Mouse (Mus musculus): ENCODE results near the gene 1190005I06Rik. TPM values are rescaled to one million over a fixed set of nuclear protein-coding genes. Genes with fewer than 3 reads are reported as not detected.

The 1190005I06Rik gene
- total and polyA plus RNA-seq, 2 experiments = 11.9 to 12.0 TPM

DNA sequence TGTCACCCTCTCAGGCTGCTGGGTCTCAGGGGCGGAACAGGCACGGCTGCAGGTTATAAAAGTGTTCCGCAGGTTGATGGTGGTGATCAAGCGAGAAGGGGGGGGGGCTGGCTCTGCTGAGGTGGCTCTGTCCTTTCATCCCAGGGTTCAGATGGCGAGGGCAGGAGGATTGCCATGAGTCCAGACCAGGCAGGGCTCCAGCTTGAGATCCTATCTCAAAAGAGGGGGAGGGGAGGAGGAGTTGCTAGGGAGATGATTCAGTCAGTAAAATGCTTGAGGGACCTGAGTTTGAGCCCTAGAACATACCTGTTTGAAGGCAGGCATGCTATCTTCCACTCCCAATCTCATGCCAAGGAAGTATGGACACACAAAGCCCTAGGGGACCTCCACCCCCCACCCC, 86.9 kb downstream of the 1190005I06Rik start:
- H3K36me3 ChIP-seq (ENCODE audit: control insufficient read depth, insufficient read depth, low read length) = no peaks in the 10 kb centered on the region
- 93% methylated on average over 5 of the region's 5 CpGs for WGBS

GRCm38 (mm10) chr8:120559654-120560053, 87.8 kb downstream of the 1190005I06Rik start:
- DNase-seq (ENCODE audit: extremely low read depth, low read depth, low spot score) = peak; percentile 67
- no peak overlapping the region for H3K9ac ChIP-seq (ENCODE audit: low read depth, low read length)
- no peak for TF ChIP-seq POLR2A (IDR thresholded peaks at IDR 0.05; ENCODE audit: extremely low read depth, insufficient read depth, low read length)
- TF ChIP-seq CTCF (IDR thresholded peaks at IDR 0.05; ENCODE audit: low read depth, low read length) = peak; percentile 60
- WGBS = 31% methylated on average over 11 of the region's 11 CpGs
- no peak overlapping the region for H3K4me3 ChIP-seq (ENCODE audit: insufficient read depth, low read depth, low read length)
- peaks cover 31% of the 10 kb centered on the region for H3K79me2 ChIP-seq (ENCODE audit: control insufficient read depth, insufficient read depth, low read length)
- no peaks in the 10 kb centered on the region for H3K36me3 ChIP-seq (ENCODE audit: control insufficient read depth, insufficient read depth, low read length)
- H3K4me1 ChIP-seq (ENCODE audit: control insufficient read depth, insufficient read depth, low read length) = peaks cover 3% of the 10 kb centered on the region
- H3K27me3 ChIP-seq (ENCODE audit: control insufficient read depth, insufficient read depth, low read length) = no peaks in the 10 kb centered on the region
- no peak overlapping the region for H3K27ac ChIP-seq (replicated peaks; ENCODE audit: insufficient read depth, low read depth, low read length)

More for the DNA sequence above, 86.9 kb downstream of the 1190005I06Rik start:
- H3K79me2 ChIP-seq (ENCODE audit: control insufficient read depth, insufficient read depth, low read length) = peaks cover 23% of the 10 kb centered on the region
- peaks cover 3% of the 10 kb centered on the region for H3K4me1 ChIP-seq (ENCODE audit: control insufficient read depth, insufficient read depth, low read length)
- no peak overlapping the region for H3K4me3 ChIP-seq (ENCODE audit: insufficient read depth, low read depth, low read length)
- no peak for DNase-seq (ENCODE audit: extremely low read depth, low read depth, low spot score)
- no peak overlapping the region for H3K9ac ChIP-seq (ENCODE audit: low read depth, low read length)
- no peak overlapping the region for H3K27ac ChIP-seq (replicated peaks; ENCODE audit: insufficient read depth, low read depth, low read length)
- no peaks in the 10 kb centered on the region for H3K27me3 ChIP-seq (ENCODE audit: control insufficient read depth, insufficient read depth, low read length)
- no peak for TF ChIP-seq CTCF (IDR thresholded peaks at IDR 0.05; ENCODE audit: low read depth, low read length)
- no peak for TF ChIP-seq POLR2A (IDR thresholded peaks at IDR 0.05; ENCODE audit: extremely low read depth, insufficient read depth, low read length)

Other genes with a start within 250 kb of the 1190005I06Rik start
- gene Gins2, start 58.3 kb downstream of the 1190005I06Rik start, total RNA-seq (2014; rRNA removed) = 0.37 and 2.3 TPM in 2 replicates
- gene Gins2, start 58.3 kb downstream of the 1190005I06Rik start, polyA plus RNA-seq (2012; rRNA removed) = 1.9 TPM in 2 replicates
- gene Gm27021, start 20.4 kb upstream of the 1190005I06Rik start, total RNA-seq (2014; rRNA removed) = 1.4 TPM in 1 of 2 replicates, not detected in the other
- gene Gm27021, start 20.4 kb upstream of the 1190005I06Rik start, polyA plus RNA-seq (2012; rRNA removed) = not detected in 2 replicates
- gene Cox4i1, start 20.6 kb upstream of the 1190005I06Rik start, total RNA-seq (2014; rRNA removed) = 706 and 858 TPM in 2 replicates
- gene Cox4i1, start 20.6 kb upstream of the 1190005I06Rik start, polyA plus RNA-seq (2012; rRNA removed) = 1,059 and 1,162 TPM in 2 replicates
- gene Emc8, start 20.9 kb upstream of the 1190005I06Rik start, total RNA-seq (2014; rRNA removed) = 6.7 and 11.9 TPM in 2 replicates
- gene Emc8, start 20.9 kb upstream of the 1190005I06Rik start, polyA plus RNA-seq (2012; rRNA removed) = 47.8 and 53.3 TPM in 2 replicates
- 5.5 and 7.6 TPM in 2 replicates for gene Irf8, start 88.7 kb upstream of the 1190005I06Rik start, total RNA-seq (2014; rRNA removed)
- 3.3 and 7.0 TPM in 2 replicates for gene Irf8, start 88.7 kb upstream of the 1190005I06Rik start, polyA plus RNA-seq (2012; rRNA removed)

All from liver, adult 2 months (tissue).